Mouse (Mus musculus) midbrain, embryonic 11.5 days (tissue): ENCODE results near the gene Rgs10. TPM values are rescaled to one million over a fixed set of nuclear protein-coding genes. Genes with fewer than 3 reads are reported as not detected.

Source experiments
- polyA plus RNA-seq: library from polyadenylated mRNA; unstranded; fragments of >200 nt; fragmentation: Nextera tagmentation; extraction: Ambion mirVana; gene quantifications from 2 replicates; pipeline ENCODE4 v1.2.1, GENCODE M21; 2014

The Rgs10 gene
- polyA plus RNA-seq, 1 experiment from 2014 or later, result 10.0 TPM

Other genes with a start within 250 kb of the Rgs10 start
- not detected in 2 replicates for gene Cox6a2, start 212.4 kb downstream of the Rgs10 start, polyA plus RNA-seq
- gene Armc5, start 181.4 kb downstream of the Rgs10 start, polyA plus RNA-seq, result 5.8 and 7.1 TPM in 2 replicates
- 13.7 and 14.2 TPM in 2 replicates for gene 9130023H24Rik, start 180.7 kb downstream of the Rgs10 start, polyA plus RNA-seq
- 32.2 and 34.3 TPM in 2 replicates for gene Tgfb1i1, start 171.9 kb downstream of the Rgs10 start, polyA plus RNA-seq
- 0.16 TPM in 1 of 2 replicates, not detected in the other for gene Slc5a2, start 153.1 kb downstream of the Rgs10 start, polyA plus RNA-seq
- 19.1 and 21.0 TPM in 2 replicates for gene BC017158, start 120.6 kb downstream of the Rgs10 start, polyA plus RNA-seq
- gene Tial1, start 43.0 kb upstream of the Rgs10 start, polyA plus RNA-seq, result 43.9 and 46.6 TPM in 2 replicates
- gene Bag3, start 104.9 kb upstream of the Rgs10 start, polyA plus RNA-seq, result 3.0 and 4.3 TPM in 2 replicates
- 115 and 132 TPM in 2 replicates for gene Inpp5f, start 192.6 kb upstream of the Rgs10 start, polyA plus RNA-seq